Mouse (Mus musculus): ENCODE results near the gene Sebox. TPM values are rescaled to one million over a fixed set of nuclear protein-coding genes. Genes with fewer than 3 reads are reported as not detected.

The Sebox gene
- polyA plus RNA-seq, 1 experiment from 2014 or later = not detected

- H3K4me1 ChIP-seq (replicated peaks) = peaks cover 33% of the 10 kb centered on the region
- H3K9me3 ChIP-seq = peaks cover 6% of the 10 kb centered on the region; the same call in 1 of the 2 replicates
- no peak for DNase-seq (ENCODE audit: low spot score)
- no peaks in the 10 kb centered on the region for H3K27me3 ChIP-seq (ENCODE audit: insufficient read depth, poor library complexity, severe bottlenecking)
- H3K36me3 ChIP-seq = peaks cover 18% of the 10 kb centered on the region
- H3K27ac ChIP-seq = peak overlapping the region; percentile 90
- WGBS = 20% methylated on average over 5 of the region's 5 CpGs
- H3K4me3 ChIP-seq = peak overlapping the region; percentile 80
These were observed 46.3 kb downstream of the Sebox start for GRCm38 (mm10) chr11:78549491-78549987.

- Histone ChIP-seq H3K4me1 (replicated peaks) (peaks cover 32% of the 10 kb centered on the region), H3K9me3 (peaks cover 6% of the 10 kb centered on the region; the same call in 1 of the 2 replicates), H3K27me3 (ENCODE audit: insufficient read depth, poor library complexity, severe bottlenecking) (no peaks in the 10 kb centered on the region), H3K27ac (peak within 1 kb of the TSS; percentile 90), H3K36me3 (peaks cover 11% of the 10 kb centered on the region), H3K4me3 (peak within 1 kb of the TSS; percentile 80)
- DNase-seq (ENCODE audit: low spot score) = peak; percentile 96
- under 1% methylated on average over 60 of the region's 60 CpGs for WGBS
These were observed 47.2 kb downstream of the Sebox start, which contains the start of gene Tmem97 for GRCm38 (mm10) chr11:78550168-78551058. Gene Tmem97, minus strand, starts transcription at chr11:78550777.

GRCm38 (mm10) chr11:78551059-78551398 is 47.8 kb downstream of the Sebox start:
- Histone ChIP-seq H3K27ac (peak overlapping the region; percentile 90), H3K36me3 (peaks cover 6% of the 10 kb centered on the region; the same call in 1 of the 2 replicates), H3K27me3 (ENCODE audit: insufficient read depth, poor library complexity, severe bottlenecking) (no peaks in the 10 kb centered on the region), H3K4me3 (peak overlapping the region; percentile 80), H3K9me3 (peaks cover 6% of the 10 kb centered on the region; the same call in 1 of the 2 replicates), H3K4me1 (replicated peaks) (peaks cover 30% of the 10 kb centered on the region)
- DNase-seq (ENCODE audit: low spot score) = no peak
- WGBS = 38% methylated on average over 6 of the region's 6 CpGs

Other genes with a start within 250 kb of the Sebox start
- 53.2 and 65.6 TPM in 2 replicates for gene 2610507B11Rik, start 241.7 kb upstream of the Sebox start, polyA plus RNA-seq (2016; fragmentation: Nextera tagmentation; extraction: Ambion mirVana)
- 0.52 and 0.93 TPM in 2 replicates for gene BC030499, start 212.6 kb upstream of the Sebox start, polyA plus RNA-seq (2016; fragmentation: Nextera tagmentation; extraction: Ambion mirVana)
- 53.2 and 62.7 TPM in 2 replicates for gene Spag5, start 201.9 kb upstream of the Sebox start, polyA plus RNA-seq (2016; fragmentation: Nextera tagmentation; extraction: Ambion mirVana)
- gene Aldoc, start 180.5 kb upstream of the Sebox start, polyA plus RNA-seq (2016; fragmentation: Nextera tagmentation; extraction: Ambion mirVana) = 2.5 and 3.1 TPM in 2 replicates
- gene Pigs, start 175.0 kb upstream of the Sebox start, polyA plus RNA-seq (2016; fragmentation: Nextera tagmentation; extraction: Ambion mirVana) = 74.6 and 82.9 TPM in 2 replicates
- gene Unc119, start 160.0 kb upstream of the Sebox start, polyA plus RNA-seq (2016; fragmentation: Nextera tagmentation; extraction: Ambion mirVana) = 59.1 and 76.7 TPM in 2 replicates
- not detected in 2 replicates for gene Foxn1, start 116.9 kb upstream of the Sebox start, polyA plus RNA-seq (2016; fragmentation: Nextera tagmentation; extraction: Ambion mirVana)
- not detected in 2 replicates for gene Slc13a2, start 81.2 kb upstream of the Sebox start, polyA plus RNA-seq (2016; fragmentation: Nextera tagmentation; extraction: Ambion mirVana)
- 20.2 and 21.1 TPM in 2 replicates for gene Slc46a1, start 37.8 kb upstream of the Sebox start, polyA plus RNA-seq (2016; fragmentation: Nextera tagmentation; extraction: Ambion mirVana)
- 11.2 and 20.8 TPM in 2 replicates for gene Sarm1, start 5.7 kb upstream of the Sebox start, polyA plus RNA-seq (2016; fragmentation: Nextera tagmentation; extraction: Ambion mirVana)
- gene Vtn, start 4.4 kb upstream of the Sebox start, polyA plus RNA-seq (2016; fragmentation: Nextera tagmentation; extraction: Ambion mirVana) = 66.9 and 96.6 TPM in 2 replicates
- gene Tmem199, start 8.7 kb downstream of the Sebox start, polyA plus RNA-seq (2016; fragmentation: Nextera tagmentation; extraction: Ambion mirVana) = 84.0 and 86.4 TPM in 2 replicates
- 135 and 152 TPM in 2 replicates for gene Poldip2, start 8.7 kb downstream of the Sebox start, polyA plus RNA-seq (2016; fragmentation: Nextera tagmentation; extraction: Ambion mirVana)
- gene Tnfaip1, start 32.9 kb downstream of the Sebox start, polyA plus RNA-seq (2016; fragmentation: Nextera tagmentation; extraction: Ambion mirVana) = 70.4 and 81.6 TPM in 2 replicates
- 89.2 and 94.2 TPM in 2 replicates for gene Ift20, start 32.9 kb downstream of the Sebox start, polyA plus RNA-seq (2016; fragmentation: Nextera tagmentation; extraction: Ambion mirVana)
- 86.5 and 94.5 TPM in 2 replicates for gene Tmem97, start 47.3 kb downstream of the Sebox start, polyA plus RNA-seq (2016; fragmentation: Nextera tagmentation; extraction: Ambion mirVana)
- gene Nlk, start 193.9 kb downstream of the Sebox start, polyA plus RNA-seq (2016; fragmentation: Nextera tagmentation; extraction: Ambion mirVana) = 17.1 and 18.7 TPM in 2 replicates
- 36.4 and 37.9 TPM in 2 replicates for gene Ccnq, start 248.3 kb downstream of the Sebox start, polyA plus RNA-seq (2016; fragmentation: Nextera tagmentation; extraction: Ambion mirVana)